Mouse (Mus musculus): ENCODE results near the gene Rnf43. TPM values are rescaled to one million over a fixed set of nuclear protein-coding genes. Genes with fewer than 3 reads are reported as not detected.

Rnf43 gene
- polyA plus RNA-seq, 1 experiment = 3.1 TPM

DNA sequence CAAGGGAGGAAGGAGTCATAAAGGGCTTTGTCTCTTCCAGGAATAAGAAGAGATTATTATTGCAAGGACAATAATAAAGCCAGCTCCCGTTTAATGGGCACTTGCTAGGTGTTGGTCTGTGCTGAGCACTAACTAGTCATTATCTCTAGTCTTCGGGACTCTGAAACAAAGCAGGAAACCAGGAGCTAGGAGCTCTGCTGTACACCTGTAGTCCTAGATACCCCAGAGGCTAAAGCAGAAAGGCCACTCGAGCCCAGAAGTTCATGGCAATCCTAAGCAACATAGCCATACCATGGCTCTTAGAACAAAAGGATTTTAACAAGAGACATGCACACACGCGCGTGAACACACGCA is 47.7 kb downstream of the Rnf43 start:
- no peak for DNase-seq (ENCODE audit: low spot score)

- DNase-seq (ENCODE audit: low spot score) = no peak
Observed at GRCm38 (mm10) chr11:87712188-87712587, 49.7 kb downstream of the Rnf43 start.

GRCm38 (mm10) chr11:87715999-87716398 is 53.5 kb downstream of the Rnf43 start:
- DNase-seq (ENCODE audit: low spot score) = no peak

DNA sequence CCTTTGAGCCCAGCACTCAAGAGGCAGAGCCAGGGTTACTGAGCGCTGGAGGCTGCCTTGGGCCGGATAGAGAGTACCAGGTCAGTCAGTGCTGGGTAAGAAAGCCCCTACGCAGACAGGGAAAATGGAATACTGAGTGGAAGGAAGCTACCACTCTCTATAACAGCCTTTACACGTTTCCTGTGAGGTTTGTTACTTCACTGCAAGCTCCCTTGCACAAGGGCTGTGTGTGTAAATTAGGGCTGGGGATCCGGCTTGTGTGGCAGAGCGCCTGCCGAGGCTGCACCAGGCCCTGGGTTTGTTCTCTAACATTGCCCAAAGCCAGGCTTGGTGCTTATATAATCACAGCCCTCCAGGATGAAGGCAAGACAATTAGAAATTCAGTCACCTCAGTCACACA is 57.0 kb downstream of the Rnf43 start:
- no peak for DNase-seq (ENCODE audit: low spot score)

DNA sequence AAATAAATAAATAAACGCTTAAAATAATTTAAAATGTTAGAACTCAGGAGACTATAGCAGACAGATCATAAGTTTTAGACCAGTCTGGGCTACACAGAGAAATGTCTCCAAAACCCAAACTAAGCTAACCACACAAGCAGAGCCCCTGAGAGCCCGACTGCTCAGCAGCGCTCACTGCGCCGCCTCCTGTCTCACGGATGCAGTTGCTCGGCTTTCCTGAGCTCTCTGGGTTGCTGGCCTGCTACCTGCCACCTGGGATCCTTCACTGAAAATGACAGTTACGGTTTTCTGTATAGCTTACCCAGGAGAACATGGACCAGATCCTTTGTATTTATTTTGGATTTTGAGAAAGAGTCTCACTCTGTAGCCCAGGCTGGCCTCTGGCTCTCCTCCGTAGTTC is 57.8 kb downstream of the Rnf43 start:
- DNase-seq (ENCODE audit: low spot score) = no peak

- DNase-seq (ENCODE audit: low spot score) = no peak
Observed at GRCm38 (mm10) chr11:87720839-87721238, 58.3 kb downstream of the Rnf43 start.

DNA sequence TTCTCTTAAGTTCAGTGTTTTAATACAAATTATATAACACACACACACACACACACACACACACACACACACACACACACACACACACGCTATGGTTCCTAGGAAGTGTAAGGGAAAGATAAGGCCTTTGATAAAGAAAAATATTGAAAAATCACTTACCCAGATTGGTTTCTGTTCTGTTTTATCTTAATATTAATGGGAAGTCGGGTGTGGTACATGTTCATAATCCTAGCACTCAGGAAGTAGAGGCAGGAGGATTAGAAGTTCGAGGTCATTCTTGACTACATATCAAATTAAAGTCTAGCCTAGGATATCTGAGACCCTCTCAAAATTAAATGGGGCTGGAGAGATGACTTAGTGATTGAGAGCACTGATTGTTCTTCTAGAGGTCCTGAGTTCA is 59.6 kb downstream of the Rnf43 start:
- DNase-seq (ENCODE audit: low spot score) = no peak

- DNase-seq (ENCODE audit: low spot score) = no peak
Observed at GRCm38 (mm10) chr11:87722891-87723290, 60.4 kb downstream of the Rnf43 start.

DNA sequence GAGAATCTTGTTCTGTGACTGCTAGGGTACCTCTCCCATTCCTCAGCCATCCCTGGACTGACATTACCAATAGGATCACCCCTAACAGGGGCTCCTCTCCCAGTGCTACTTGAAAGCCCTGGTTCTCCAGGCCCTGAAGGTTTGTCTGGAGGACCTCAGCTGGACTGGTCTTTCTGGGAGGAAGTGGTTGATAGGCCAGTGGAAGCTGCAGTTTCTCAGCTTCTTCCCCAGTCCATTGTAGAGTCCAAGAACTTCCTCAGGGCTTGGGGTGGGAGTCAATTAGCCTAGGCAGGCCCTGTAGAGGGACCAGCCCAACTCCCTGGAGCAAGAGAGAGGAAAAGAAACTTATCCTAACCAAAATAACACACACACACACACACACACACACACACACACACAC is 63.0 kb downstream of the Rnf43 start:
- no peak for DNase-seq (ENCODE audit: low spot score)

GRCm38 (mm10) chr11:87725964-87726562 is 63.5 kb downstream of the Rnf43 start:
- no peak for DNase-seq (ENCODE audit: low spot score)

GRCm38 (mm10) chr11:87727021-87727420 is 64.5 kb downstream of the Rnf43 start:
- no peak for DNase-seq (ENCODE audit: low spot score)

DNA sequence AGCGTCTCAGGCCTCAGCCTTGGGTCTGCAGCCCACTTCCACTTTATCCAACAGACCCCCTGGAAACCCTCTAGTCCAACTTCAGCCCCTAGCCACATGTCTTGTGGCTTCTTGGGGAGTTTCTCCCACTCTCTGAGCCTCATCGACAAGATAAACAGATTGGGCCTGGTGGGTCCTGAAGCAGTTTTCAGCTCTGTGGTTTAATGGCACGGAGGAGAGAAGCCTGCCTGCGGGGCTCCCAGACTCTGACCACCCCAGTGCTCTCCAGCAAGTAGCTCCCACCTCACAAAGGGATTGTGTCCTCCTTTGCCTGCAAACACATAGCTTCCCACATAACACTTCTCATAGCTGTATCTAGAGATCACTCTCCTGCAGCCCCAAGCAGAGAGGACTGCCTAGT is 64.9 kb downstream of the Rnf43 start:
- no peak for DNase-seq (ENCODE audit: low spot score)

GRCm38 (mm10) chr11:87728850-87729592 is 66.5 kb downstream of the Rnf43 start:
- DNase-seq (ENCODE audit: low spot score) = no peak

GRCm38 (mm10) chr11:87729593-87730185 is 67.2 kb downstream of the Rnf43 start:
- no peak for DNase-seq (ENCODE audit: low spot score)

- DNase-seq (ENCODE audit: low spot score) = no peak
Observed at GRCm38 (mm10) chr11:87730652-87731310, 68.3 kb downstream of the Rnf43 start.

- no peak for DNase-seq (ENCODE audit: low spot score)
Observed at GRCm38 (mm10) chr11:87734346-87734745, 71.8 kb downstream of the Rnf43 start.

- no peak for DNase-seq (ENCODE audit: low spot score)
Observed at GRCm38 (mm10) chr11:87735691-87736090, 73.2 kb downstream of the Rnf43 start.

DNA sequence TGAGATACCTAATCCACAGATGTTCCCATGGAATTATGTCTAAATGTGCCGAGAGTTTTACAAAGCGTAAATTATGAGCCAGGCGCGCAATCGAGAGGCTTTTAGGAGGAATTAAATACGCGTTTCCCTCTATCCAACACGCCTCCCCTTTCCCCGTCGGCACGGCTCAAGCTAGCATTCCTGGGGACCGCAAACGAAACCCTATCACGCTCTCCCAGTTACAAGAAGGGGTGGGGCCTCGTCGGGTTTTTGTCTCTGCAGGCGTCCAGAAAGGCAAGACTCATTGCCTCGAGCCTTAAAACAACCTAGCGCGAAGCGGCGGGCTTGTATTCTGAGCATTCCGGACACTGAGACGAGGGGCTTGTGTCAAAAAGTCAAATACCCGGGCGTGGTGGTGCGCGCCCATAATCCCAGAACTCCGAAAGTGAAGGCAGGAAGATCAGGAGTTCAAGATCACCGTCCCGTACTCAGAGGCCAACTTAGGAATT is 74.2 kb downstream of the Rnf43 start:
- peak; percentile 49 for DNase-seq (ENCODE audit: low spot score)

GRCm38 (mm10) chr11:87737175-87737740 is 74.7 kb downstream of the Rnf43 start, which contains the start of gene Supt4a:
Gene Supt4a (plus strand): TSS chr11:87737552.
- DNase-seq (ENCODE audit: low spot score) = peak; percentile 88

DNA sequence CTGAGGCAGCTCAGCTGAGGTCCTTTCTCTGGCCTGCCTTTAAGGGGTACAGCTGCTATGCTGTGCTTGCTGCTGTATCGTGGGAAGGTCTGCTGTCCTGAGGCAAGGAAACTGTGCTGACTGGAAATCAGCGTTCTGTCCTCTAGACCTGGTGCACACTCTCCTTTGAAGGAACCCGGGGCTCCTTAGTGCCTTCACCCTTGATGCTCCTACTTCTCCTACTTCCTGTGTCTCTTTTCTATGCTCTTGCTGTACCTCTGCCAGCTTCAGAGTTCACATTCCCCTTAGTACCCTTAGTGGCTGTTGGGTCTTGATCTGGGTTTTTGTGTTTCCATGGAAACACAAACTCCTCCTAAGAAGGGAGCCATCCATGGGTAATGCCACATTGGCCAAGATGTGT is 81.2 kb downstream of the Rnf43 start:
- DNase-seq (ENCODE audit: low spot score) = no peak

- no peak for DNase-seq (ENCODE audit: low spot score)
Observed at GRCm38 (mm10) chr11:87744964-87745363, 82.4 kb downstream of the Rnf43 start.

All from urinary bladder, adult 2 months (tissue).